Mouse (Mus musculus) C2C12 (cell line): ENCODE measurements around the gene Lama2.

ENCODE experiments used
- CEBPB ChIP-seq: IDR thresholded peaks from one replicate; pipeline ENCODE4 v1.6.1; 2011; ENCODE audit warnings: low read depth, mild to moderate bottlenecking, control low read depth, moderate library complexity
- CTCF ChIP-seq: IDR thresholded peaks from one replicate; pipeline ENCODE4 v1.5.1; 2011; ENCODE audit not compliant: control insufficient read depth, insufficient read depth, insufficient read length
- MAX ChIP-seq: IDR thresholded peaks from one replicate; pipeline ENCODE4 v1.6.1; 2011; ENCODE audit warnings: mild to moderate bottlenecking, control low read depth
- MYOD1 ChIP-seq: IDR thresholded peaks from one replicate; pipeline ENCODE4 v1.6.1; 2011; ENCODE audit warnings: low read depth; ENCODE audit not compliant: control insufficient read depth, insufficient read length
- MYOG ChIP-seq: IDR thresholded peaks from one replicate; pipeline ENCODE4 v1.6.1; 2011; ENCODE audit not compliant: control insufficient read depth, insufficient read length; ENCODE audit errors: extremely low read depth
- USF1 ChIP-seq: IDR thresholded peaks from one replicate; pipeline ENCODE4 v1.6.1; 2011; ENCODE audit warnings: low read depth, mild to moderate bottlenecking, control low read depth, moderate library complexity

- TF ChIP-seq CTCF (no peak), USF1 (no peak), MAX (no peak), CEBPB (no peak), MYOG (no peak), MYOD1 (no peak)
Observed at GRCm38 (mm10) chr10:27001554-27002178, 617.9 kb downstream of the Lama2 start.
